Mouse (Mus musculus): Measurements from ENCODE around the gene Slc45a1.

GRCm38 (mm10) chr4:150661886-150662285 is 9.9 kb upstream of the Slc45a1 start:
- TF ChIP-seq EP300 (IDR thresholded peaks at IDR 0.05; ENCODE audit: low read depth) (no peak), CTCF (IDR thresholded peaks at IDR 0.05; ENCODE audit: low read depth) (no peak)
